Mouse (Mus musculus): ENCODE measurements at regions not wholly inside any gene's neighbourhood (a gene's known extent, or its start where the extent isn't known, plus 50 kb on each side); places are given as distances from the start of the nearest gene placed in this dataset.

DNA sequence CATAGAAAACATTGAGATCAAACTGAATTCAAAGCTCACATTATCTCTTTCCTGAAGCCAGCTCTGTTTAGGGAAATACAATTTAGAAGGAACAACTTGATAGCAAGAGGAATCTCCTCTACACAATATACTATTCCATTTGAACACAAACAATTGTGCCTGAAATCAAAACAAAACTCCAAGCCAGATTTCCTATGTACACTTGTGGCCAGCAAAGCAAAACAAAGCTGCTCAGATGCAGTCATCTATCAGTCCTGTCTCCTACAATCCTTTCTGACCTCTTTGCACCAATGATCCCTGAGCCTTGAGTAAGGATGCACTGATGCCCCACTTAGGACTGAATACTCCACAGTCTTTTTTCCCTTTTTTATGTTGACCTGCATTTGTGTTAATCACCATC lies 920.2 kb downstream of the Pcdh17 start:
- TF ChIP-seq POLR2A (IDR thresholded peaks at IDR 0.05; ENCODE audit: extremely low read depth, insufficient read depth, low read length) = no peak
- no peak for TF ChIP-seq CTCF (IDR thresholded peaks at IDR 0.05; ENCODE audit: low read depth, low read length)
